Mouse (Mus musculus) intestine, embryonic 14.5 days (tissue): ENCODE data around the gene Hspa1b. TPM values are rescaled to one million over a fixed set of nuclear protein-coding genes. Genes with fewer than 3 reads are reported as not detected.
"Not testable (repeated sequence)": the region's sequence is repeated elsewhere in the genome, so short reads cannot be mapped to it uniquely, and the experiment has no call there.

Source experiments
- ATAC-seq: fragments of 200-750 bp; cut with Nextera tagmentation; replicated peaks from 2 replicates; pipeline ENCODE4 v1.8.0; 2017; ENCODE audit warnings: low read depth, moderate number of reproducible peaks, moderate TSS enrichment, moderate library complexity; ENCODE audit not compliant: low FRiP score, low TSS enrichment
- DNase-seq: peaks from one replicate; pipeline ENCODE4 v3.0.0-alpha.2; 2018; ENCODE audit warnings: low spot score
- H3K27ac ChIP-seq: fragments of 300-500 bp; sonication (generic); 2 replicates; pipeline ENCODE4 v1.5.1; 2014; ENCODE audit warnings: low read depth, mild to moderate bottlenecking, control low read depth
- H3K27me3 ChIP-seq: fragments of 300-500 bp; sonication (generic); replicated peaks from 2 replicates; pipeline ENCODE4 v1.6.1; 2014; ENCODE audit warnings: low read length, control low read depth; ENCODE audit not compliant: control insufficient read depth, insufficient read depth
- H3K36me3 ChIP-seq: fragments of 300-500 bp; sonication (generic); 2 replicates; pipeline ENCODE4 v1.6.1; 2014; ENCODE audit warnings: low read length, control low read depth; ENCODE audit not compliant: control insufficient read depth, insufficient read depth
- H3K4me1 ChIP-seq: fragments of 300-500 bp; sonication (generic); replicated peaks from 2 replicates; pipeline ENCODE4 v1.6.1; 2014; ENCODE audit warnings: low read length, control low read depth, mixed read lengths; ENCODE audit not compliant: control insufficient read depth, insufficient read depth
- H3K4me2 ChIP-seq: fragments of 300-500 bp; sonication (generic); 2 replicates; pipeline ENCODE4 v1.6.1; 2014; ENCODE audit warnings: low read length
- H3K4me3 ChIP-seq: fragments of 300-500 bp; sonication (generic); 2 replicates; pipeline ENCODE4 v1.5.1; 2014; ENCODE audit warnings: low read depth, low read length, control low read depth, mixed read lengths
- H3K9ac ChIP-seq: fragments of 300-500 bp; sonication (generic); 2 replicates; pipeline ENCODE4 v1.6.1; 2014; ENCODE audit warnings: mild to moderate bottlenecking, low read length
- H3K9me3 ChIP-seq: fragments of 300-500 bp; sonication (generic); 2 replicates; pipeline ENCODE4 v1.6.1; 2016; ENCODE audit warnings: low read length, control low read depth; ENCODE audit not compliant: control insufficient read depth
- WGBS: fragments of 180-500 bp; shearing (Covaris S2); extraction: QIAGEN DNeasy Blood & Tissue Kit; methylation state at CpG from one replicate; pipeline ENCODE4 v1.1.7; 2014; 5-methylcytosine and 5-hydroxymethylcytosine counted together
- polyA plus RNA-seq: library from polyadenylated mRNA; unstranded; fragments of >200 nt; fragmentation: Nextera tagmentation; extraction: Ambion mirVana; gene quantifications from 2 replicates; pipeline ENCODE4 v1.2.1, GENCODE M21; 2014

Gene Hspa1b
- polyA plus RNA-seq, 1 experiment from 2014 or later, result 0.46 TPM

GRCm38 (mm10) chr17:34948721-34949552 is 10.1 kb downstream of the Hspa1b start:
- ATAC-seq, H3K27me3 ChIP-seq: not testable (repeated sequence)

GRCm38 (mm10) chr17:34947606-34948005 is 11.4 kb downstream of the Hspa1b start:
- 0 out of 2 replicates have a peak, but pooled peaks cover 2% of the 10 kb centered on the region for H3K9me3 ChIP-seq
- peaks cover 4% of the 10 kb centered on the region; the same call in 1 of the 2 replicates for H3K4me1 ChIP-seq

More at GRCm38 (mm10) chr17:34948721-34949552, 10.1 kb downstream of the Hspa1b start:
- not testable (repeated sequence) for DNase-seq, H3K9me3 ChIP-seq, H3K4me1 ChIP-seq, H3K4me2 ChIP-seq, H3K4me3 ChIP-seq, H3K9ac ChIP-seq
- H3K36me3 ChIP-seq, result peaks cover 21% of the 10 kb centered on the region
- peak overlapping the region; percentile 96 for H3K27ac ChIP-seq
- 66% methylated on average over 9 of the region's 9 CpGs for WGBS

GRCm38 (mm10) chr17:34946486-34947140 is 12.4 kb downstream of the Hspa1b start:
- H3K4me2 ChIP-seq, result no peak overlapping the region
- 90% methylated on average over 5 of the region's 5 CpGs for WGBS
- H3K4me1 ChIP-seq, result peaks cover 8% of the 10 kb centered on the region
- no peak for ATAC-seq
- 0 out of 2 replicates have a peak, but pooled peaks cover 2% of the 10 kb centered on the region for H3K9me3 ChIP-seq
- H3K27me3 ChIP-seq, result no peaks in the 10 kb centered on the region
- peaks cover 21% of the 10 kb centered on the region for H3K36me3 ChIP-seq
- no peak for DNase-seq
- no peak overlapping the region for H3K27ac ChIP-seq
- no peak overlapping the region for H3K9ac ChIP-seq
- H3K4me3 ChIP-seq, result no peak overlapping the region

More at GRCm38 (mm10) chr17:34947606-34948005, 11.4 kb downstream of the Hspa1b start:
- peaks cover 21% of the 10 kb centered on the region for H3K36me3 ChIP-seq
- 27% methylated on average over 8 of the region's 8 CpGs for WGBS
- no peak overlapping the region for H3K4me2 ChIP-seq
- no peak overlapping the region for H3K9ac ChIP-seq
- no peak for ATAC-seq
- no peak overlapping the region for H3K27ac ChIP-seq
- H3K4me3 ChIP-seq, result no peak overlapping the region
- no peaks in the 10 kb centered on the region for H3K27me3 ChIP-seq
- no peak for DNase-seq

GRCm38 (mm10) chr17:34944362-34944761 is 14.7 kb downstream of the Hspa1b start:
- Histone ChIP-seq H3K4me3 (no peak overlapping the region), H3K27me3 (no peaks in the 10 kb centered on the region), H3K9me3 (0 out of 2 replicates have a peak, but pooled peaks cover 2% of the 10 kb centered on the region), H3K9ac (no peak overlapping the region), H3K4me2 (no peak overlapping the region), H3K36me3 (no peaks in the 10 kb centered on the region; the same call in 1 of the 2 replicates), H3K27ac (no peak overlapping the region), H3K4me1 (peaks cover 6% of the 10 kb centered on the region)
- ATAC-seq (no peak), DNase-seq (no peak)

DNA sequence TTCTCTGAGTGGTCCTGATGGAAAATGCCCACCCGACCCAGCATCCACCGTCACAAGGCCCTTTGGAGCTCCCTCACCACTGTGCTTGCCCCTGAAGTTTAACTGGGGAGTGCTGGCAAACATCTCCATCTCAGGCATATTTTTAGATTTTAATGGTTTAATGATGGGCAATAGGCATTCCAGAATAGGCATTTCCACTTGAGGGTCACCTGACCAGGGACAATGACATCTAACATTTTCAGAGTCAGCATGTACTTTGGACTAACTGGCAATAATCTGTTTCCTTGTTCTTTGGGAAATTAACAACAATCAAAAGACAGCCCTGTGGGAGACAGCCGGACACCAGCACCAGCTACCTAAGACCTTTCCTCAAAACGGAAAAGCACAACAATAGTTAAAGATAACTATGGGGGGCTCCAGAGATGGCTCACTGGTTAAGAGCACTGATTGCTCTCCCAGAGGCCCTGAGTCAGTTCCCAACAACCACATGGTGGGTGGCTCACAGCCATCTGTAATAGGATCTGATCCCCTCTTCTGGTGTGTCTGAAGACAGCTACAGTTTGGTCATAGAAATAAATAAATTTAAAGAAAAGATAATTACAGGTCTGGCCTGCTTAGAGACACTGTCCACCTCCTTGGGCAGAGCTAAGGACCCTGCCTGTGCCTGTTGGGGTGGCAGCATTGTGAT is 15.8 kb downstream of the Hspa1b start:
- no peak overlapping the region for H3K4me2 ChIP-seq
- DNase-seq (peak; percentile 63), ATAC-seq (peak; percentile 45; the same call in 1 of the 2 replicates)
- H3K27ac ChIP-seq, result peak overlapping the region; percentile 65
- H3K9me3 ChIP-seq, result 0 out of 2 replicates have a peak, but pooled peaks cover 2% of the 10 kb centered on the region
- no peaks in the 10 kb centered on the region for H3K36me3 ChIP-seq
- H3K9ac ChIP-seq, result no peak overlapping the region
- H3K4me3 ChIP-seq, result no peak overlapping the region
- 72% methylated on average over 4 of the region's 4 CpGs for WGBS
- H3K4me1 ChIP-seq, result peaks cover 6% of the 10 kb centered on the region
- no peaks in the 10 kb centered on the region for H3K27me3 ChIP-seq

DNA sequence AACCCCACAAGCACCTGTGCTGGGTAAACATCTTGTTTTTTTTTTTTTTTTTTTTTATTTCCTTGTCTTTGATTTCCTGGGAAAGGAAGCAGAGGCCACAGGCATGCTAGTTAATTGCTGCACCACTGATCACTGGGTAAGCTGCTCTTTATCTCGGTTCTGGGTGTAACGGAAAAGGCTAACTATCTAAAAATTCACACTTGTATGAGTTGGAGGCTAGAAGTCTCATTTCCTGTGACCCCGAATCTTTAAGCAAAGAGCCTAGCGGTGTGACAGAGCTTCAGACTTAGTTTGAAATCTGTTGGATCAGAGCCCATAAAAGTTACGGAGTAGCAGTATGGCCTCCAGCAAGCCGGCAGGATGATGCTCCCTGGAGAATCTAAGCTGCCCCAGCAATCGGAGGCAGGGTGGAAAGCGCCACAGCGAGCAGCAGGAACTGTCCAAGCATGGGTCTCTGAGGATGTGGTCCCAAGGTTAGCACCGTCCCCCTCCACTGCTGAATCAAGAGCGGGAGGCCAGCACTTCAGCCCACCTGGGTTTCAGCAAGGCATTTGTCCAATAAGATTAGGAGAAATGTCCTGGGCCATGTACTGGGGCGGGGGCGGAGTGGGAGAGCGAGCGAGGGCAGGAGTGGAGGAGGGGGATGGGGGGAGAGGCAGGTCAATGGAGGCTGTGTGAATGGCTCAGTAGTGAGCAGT is 17.5 kb downstream of the Hspa1b start:
- H3K9me3 ChIP-seq, result 0 out of 2 replicates have a peak, but pooled peaks cover 2% of the 10 kb centered on the region
- H3K9ac ChIP-seq, result peak overlapping the region; percentile 42
- peak; percentile 61 for DNase-seq
- 7% methylated on average over 15 of the region's 15 CpGs for WGBS
- peak overlapping the region; percentile 54 for H3K4me2 ChIP-seq
- H3K4me1 ChIP-seq, result peaks cover 6% of the 10 kb centered on the region
- ATAC-seq, result no peak
- H3K27ac ChIP-seq, result peak overlapping the region; percentile 51
- H3K27me3 ChIP-seq, result no peaks in the 10 kb centered on the region
- H3K4me3 ChIP-seq, result peak overlapping the region; percentile 22
- H3K36me3 ChIP-seq, result no peaks in the 10 kb centered on the region

GRCm38 (mm10) chr17:34937960-34938505 is 21.0 kb downstream of the Hspa1b start:
- no peak overlapping the region for H3K4me2 ChIP-seq
- H3K9ac ChIP-seq, result no peak overlapping the region
- H3K9me3 ChIP-seq, result no peaks in the 10 kb centered on the region
- H3K27me3 ChIP-seq, result no peaks in the 10 kb centered on the region
- H3K4me3 ChIP-seq, result no peak overlapping the region
- peaks cover 23% of the 10 kb centered on the region; the same call in 1 of the 2 replicates for H3K36me3 ChIP-seq
- ATAC-seq (no peak), DNase-seq (no peak)
- H3K27ac ChIP-seq, result no peak overlapping the region
- H3K4me1 ChIP-seq, result peaks cover 6% of the 10 kb centered on the region
- 80% methylated on average over 6 of the region's 6 CpGs for WGBS
